Mouse (Mus musculus) neural tube, embryonic 15.5 days (tissue): ENCODE results near the gene Gm26558. TPM values are rescaled to one million over a fixed set of nuclear protein-coding genes. Genes with fewer than 3 reads are reported as not detected.

Source experiments
- ATAC-seq: fragments of 200-750 bp; cut with Nextera tagmentation; 2 replicates; pipeline ENCODE4 v1.8.0; 2017; ENCODE audit warnings: mild to moderate bottlenecking, moderate TSS enrichment, moderate library complexity; ENCODE audit not compliant: low FRiP score
- H3K27ac ChIP-seq: fragments of 300-500 bp; sonication (generic); replicated peaks from 2 replicates; pipeline ENCODE4 v1.5.1; 2015; ENCODE audit warnings: mild to moderate bottlenecking, inconsistent platforms
- H3K27me3 ChIP-seq: fragments of 300-500 bp; sonication (generic); replicated peaks from 2 replicates; pipeline ENCODE4 v1.6.1; 2015; ENCODE audit warnings: inconsistent platforms
- H3K36me3 ChIP-seq: fragments of 300-500 bp; sonication (generic); 2 replicates; pipeline ENCODE4 v1.6.1; 2015; ENCODE audit warnings: inconsistent platforms
- H3K4me1 ChIP-seq: fragments of 300-500 bp; sonication (generic); 2 replicates; pipeline ENCODE4 v1.6.1; 2015; ENCODE audit warnings: inconsistent platforms
- H3K4me2 ChIP-seq: fragments of 300-500 bp; sonication (generic); 2 replicates; pipeline ENCODE4 v1.6.1; 2015; ENCODE audit warnings: inconsistent platforms, mild to moderate bottlenecking, moderate library complexity
- H3K4me3 ChIP-seq: fragments of 300-500 bp; sonication (generic); replicated peaks from 2 replicates; pipeline ENCODE4 v1.5.1; 2015; ENCODE audit warnings: mild to moderate bottlenecking, inconsistent platforms
- H3K9ac ChIP-seq: fragments of 300-500 bp; sonication (generic); replicated peaks from 2 replicates; pipeline ENCODE4 v1.6.1; 2015; ENCODE audit warnings: mild to moderate bottlenecking, inconsistent platforms
- H3K9me3 ChIP-seq: fragments of 300-500 bp; sonication (generic); replicated peaks from 2 replicates; pipeline ENCODE4 v1.6.1; 2016; ENCODE audit warnings: inconsistent platforms
- WGBS: fragments of 180-500 bp; shearing (Covaris S2); methylation state at CpG from one replicate; pipeline ENCODE4 v1.1.7; 2015; ENCODE audit warnings: mixed read lengths; 5-methylcytosine and 5-hydroxymethylcytosine counted together
- polyA plus RNA-seq: library from polyadenylated mRNA; unstranded; fragments of >200 nt; fragmentation: Nextera tagmentation; extraction: Ambion mirVana; gene quantifications from 2 replicates; pipeline ENCODE4 v1.2.1, GENCODE M21; 2015

Gm26558 gene
- polyA plus RNA-seq, 1 experiment from 2014 or later: 4.5 TPM

DNA sequence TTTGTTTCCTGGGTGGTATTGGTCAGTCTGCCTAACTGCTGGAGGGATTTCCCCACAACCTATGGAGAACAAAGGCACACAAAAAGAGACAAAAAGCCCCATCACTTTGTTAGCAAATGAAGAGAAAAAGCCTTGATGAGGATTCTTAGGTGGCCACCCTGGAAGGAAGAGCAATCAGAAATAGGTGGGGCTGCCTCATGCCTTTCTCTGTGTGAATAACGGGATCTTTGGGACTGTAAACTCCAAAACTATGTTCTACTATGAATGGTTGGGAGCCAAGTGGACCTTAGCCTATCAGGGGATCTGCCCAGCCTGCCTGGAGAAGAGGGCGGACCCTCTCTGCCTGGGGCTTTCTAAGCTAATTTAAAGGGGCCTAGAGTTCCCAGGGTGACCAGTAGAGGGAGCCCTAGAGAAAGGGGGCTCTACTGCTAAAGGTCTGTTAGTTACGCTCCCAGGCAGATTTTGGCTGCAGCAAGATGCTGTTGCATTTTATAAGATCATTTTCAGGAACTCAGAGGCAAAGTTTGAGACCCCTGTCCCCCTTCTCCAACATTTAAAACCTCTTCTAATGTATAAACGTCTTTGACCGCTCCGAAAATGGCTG is 42.6 kb downstream of the Gm26558 start:
- no peaks in the 10 kb centered on the region for H3K9me3 ChIP-seq
- no peaks in the 10 kb centered on the region for H3K4me1 ChIP-seq
- H3K9ac ChIP-seq: no peak overlapping the region
- no peak overlapping the region for H3K27ac ChIP-seq
- ATAC-seq: no peak
- WGBS: 69% methylated on average over 6 of the region's 6 CpGs
- H3K27me3 ChIP-seq: no peaks in the 10 kb centered on the region; the same call in 1 of the 2 replicates
- no peaks in the 10 kb centered on the region for H3K36me3 ChIP-seq
- no peak overlapping the region for H3K4me2 ChIP-seq
- no peak overlapping the region for H3K4me3 ChIP-seq

DNA sequence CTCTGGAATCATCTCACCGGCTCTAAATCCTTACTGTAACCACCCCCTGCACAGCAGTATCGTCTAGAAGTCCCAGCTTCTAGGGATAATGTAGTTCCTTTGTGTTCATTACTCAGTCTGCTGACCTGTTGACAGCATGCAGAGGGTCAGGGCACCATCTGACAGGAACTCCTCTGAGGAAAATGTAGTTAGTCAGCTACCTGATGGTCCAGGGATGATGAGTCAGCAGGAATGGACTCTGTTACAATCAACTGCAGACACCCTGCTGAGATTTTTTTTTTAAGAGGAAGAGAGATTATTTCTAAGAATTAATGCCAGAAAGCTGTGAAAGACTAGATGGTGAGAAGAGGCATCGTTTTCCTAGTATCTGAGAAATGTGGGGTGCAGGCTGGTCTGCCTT is 45.3 kb downstream of the Gm26558 start:
- 89% methylated on average over 3 of the region's 3 CpGs for WGBS

DNA sequence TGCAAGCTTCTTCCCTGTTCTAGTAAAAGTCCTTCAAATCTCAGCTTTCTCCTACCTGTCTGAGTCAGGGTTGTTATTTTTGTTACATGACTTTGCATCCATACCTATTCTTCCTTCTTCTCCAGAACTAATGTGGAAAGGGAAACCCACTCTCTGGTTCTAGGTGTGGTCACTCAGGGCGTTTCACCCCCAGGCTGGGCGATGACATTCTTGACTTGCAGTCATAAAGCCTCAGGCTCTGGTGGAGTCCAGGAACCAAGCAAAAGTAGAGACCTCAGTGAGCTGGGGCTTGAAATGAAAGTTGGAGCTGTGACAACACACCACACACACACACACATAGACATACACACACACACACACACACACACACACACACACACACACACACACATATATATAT is 45.8 kb downstream of the Gm26558 start:
- no peak overlapping the region for H3K9ac ChIP-seq
- H3K4me3 ChIP-seq: no peak overlapping the region
- H3K27me3 ChIP-seq: no peaks in the 10 kb centered on the region
- H3K27ac ChIP-seq: no peak overlapping the region
- H3K4me2 ChIP-seq: no peak overlapping the region
- H3K9me3 ChIP-seq: no peaks in the 10 kb centered on the region
- ATAC-seq: no peak
- 88% methylated on average over 2 of the region's 2 CpGs for WGBS
- H3K36me3 ChIP-seq: no peaks in the 10 kb centered on the region
- no peaks in the 10 kb centered on the region for H3K4me1 ChIP-seq

More for the DNA sequence above, 45.3 kb downstream of the Gm26558 start:
- no peaks in the 10 kb centered on the region for H3K9me3 ChIP-seq
- H3K27me3 ChIP-seq: no peaks in the 10 kb centered on the region
- no peak overlapping the region for H3K4me3 ChIP-seq
- H3K36me3 ChIP-seq: no peaks in the 10 kb centered on the region
- H3K4me1 ChIP-seq: no peaks in the 10 kb centered on the region
- ATAC-seq: no peak
- H3K9ac ChIP-seq: no peak overlapping the region
- no peak overlapping the region for H3K27ac ChIP-seq
- no peak overlapping the region for H3K4me2 ChIP-seq

DNA sequence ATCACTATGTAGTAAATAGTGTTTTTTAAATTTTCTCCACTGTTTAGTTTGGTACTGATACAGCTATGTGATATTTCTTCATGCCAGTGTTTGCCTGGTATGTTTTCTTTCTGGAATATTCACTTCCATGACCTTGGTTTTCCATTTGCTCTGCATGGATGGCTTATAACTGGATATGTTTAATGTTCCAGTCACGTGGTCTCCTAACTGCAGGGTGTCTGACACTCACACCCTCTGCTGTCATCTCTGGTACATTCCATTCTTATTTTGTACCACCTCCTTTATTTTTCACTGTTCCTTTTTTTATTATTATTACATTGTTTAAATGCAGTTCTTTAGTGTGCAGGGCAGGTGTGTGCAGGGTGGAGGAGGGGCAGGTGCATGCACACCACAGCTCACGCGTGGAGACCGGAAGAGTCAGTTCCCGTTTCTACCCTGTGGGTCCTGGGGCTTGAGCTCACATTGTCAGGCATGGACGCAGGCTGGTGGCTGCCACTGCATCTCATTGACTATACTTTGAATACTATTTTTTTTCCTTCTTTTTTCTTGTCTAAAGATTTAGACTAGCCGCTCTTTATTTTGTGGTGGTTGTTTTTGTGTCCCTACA is 47.1 kb downstream of the Gm26558 start:
- Histone ChIP-seq H3K27ac (no peak overlapping the region), H3K27me3 (no peaks in the 10 kb centered on the region), H3K4me1 (no peaks in the 10 kb centered on the region), H3K36me3 (no peaks in the 10 kb centered on the region), H3K9ac (no peak overlapping the region), H3K4me3 (no peak overlapping the region), H3K4me2 (no peak overlapping the region), H3K9me3 (no peaks in the 10 kb centered on the region)
- WGBS: 76% methylated on average over 7 of the region's 7 CpGs
- no peak for ATAC-seq

Other genes starting within 250 kb of the Gm26558 start
- gene Sp5, start 187.2 kb downstream of the Gm26558 start, polyA plus RNA-seq: 1.6 and 2.1 TPM in 2 replicates
- 0.92 and 2.1 TPM in 2 replicates for gene Erich2, start 153.3 kb downstream of the Gm26558 start, polyA plus RNA-seq
- gene Gad1, start 109.0 kb downstream of the Gm26558 start, polyA plus RNA-seq: 84.0 and 96.5 TPM in 2 replicates
- 127 and 143 TPM in 2 replicates for gene Gorasp2, start 532 bp downstream of the Gm26558 start, polyA plus RNA-seq
- gene Tlk1, start 163.6 kb upstream of the Gm26558 start, polyA plus RNA-seq: 23.7 and 27.4 TPM in 2 replicates